Mouse (Mus musculus): ENCODE measurements around the gene Tmem254a. TPM values are rescaled to one million over a fixed set of nuclear protein-coding genes. Genes with fewer than 3 reads are reported as not detected.
"Not testable (repeated sequence)": the region's sequence is repeated elsewhere in the genome, so short reads cannot be mapped to it uniquely, and the experiment has no call there.

Gene Tmem254a
- 4.5 and 6.5 TPM in 2 replicates for polyA plus RNA-seq (2015; fragmentation: Nextera tagmentation; extraction: Ambion mirVana)

DNA sequence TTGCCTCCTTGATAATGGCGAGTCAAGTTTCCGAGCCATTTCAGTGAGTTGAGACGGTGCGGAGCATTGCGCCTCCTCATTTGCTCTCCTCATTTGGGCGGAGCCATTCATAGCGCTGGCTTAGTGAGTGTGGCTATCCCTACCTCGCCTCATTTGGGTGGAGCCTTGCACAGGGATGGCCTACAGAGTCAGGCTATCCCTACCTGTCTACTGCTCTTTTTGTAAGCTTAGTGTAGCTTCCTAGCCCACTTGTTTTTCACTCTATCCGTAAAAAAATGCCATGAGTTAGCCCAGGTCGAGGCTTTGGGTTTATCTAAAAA lies at the start of gene Tmem254a:
TSS of gene Tmem254a (minus strand) at position 111 of the 320 bp plus-strand sequence.
- not testable (repeated sequence) for H3K9me3 ChIP-seq (replicated peaks); H3K9ac ChIP-seq (replicated peaks); H3K36me3 ChIP-seq; H3K4me3 ChIP-seq (replicated peaks); H3K27ac ChIP-seq (replicated peaks); H3K4me1 ChIP-seq; H3K27me3 ChIP-seq (replicated peaks); H3K4me2 ChIP-seq
- ATAC-seq (ENCODE audit: low FRiP score): peak; percentile 90
- WGBS: no CpG with 5 or more reads among the region's 10 CpGs

- not testable (repeated sequence) for H3K4me1 ChIP-seq; H3K27me3 ChIP-seq (replicated peaks); H3K9me3 ChIP-seq (replicated peaks); H3K4me2 ChIP-seq; H3K9ac ChIP-seq (replicated peaks); H3K4me3 ChIP-seq (replicated peaks); H3K27ac ChIP-seq (replicated peaks); ATAC-seq (ENCODE audit: low FRiP score); H3K36me3 ChIP-seq
- no CpG with 5 or more reads among the region's 3 CpGs for WGBS
Measured at GRCm38 (mm10) chr14:25957861-25958260, 30.4 kb upstream of the Tmem254a start.

DNA sequence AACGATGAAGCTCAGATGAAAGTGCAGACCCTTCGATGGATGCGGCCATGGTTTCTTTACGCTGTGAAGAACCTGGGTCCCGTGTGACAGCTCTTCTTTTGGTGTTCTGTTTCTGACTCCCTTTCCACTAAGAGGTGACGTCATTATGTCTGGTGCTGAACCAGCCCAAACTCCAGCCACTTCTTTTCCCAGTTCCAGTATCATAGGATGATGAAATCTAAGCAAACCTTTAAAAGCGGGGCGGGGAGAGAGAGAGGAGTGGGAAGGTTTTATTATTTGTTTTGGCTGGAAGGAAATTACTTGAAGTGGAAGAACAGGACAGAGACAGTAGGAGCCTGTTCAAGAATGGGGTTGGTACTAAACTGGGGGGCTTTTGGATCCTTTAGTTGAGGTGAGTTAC lies 10.5 kb upstream of the Tmem254a start, which contains the start of gene Cphx1:
TSS of gene Cphx1 (plus strand) at position 301 of the 400 bp plus-strand sequence.
- not testable (repeated sequence) for H3K27me3 ChIP-seq (replicated peaks); H3K9me3 ChIP-seq (replicated peaks); ATAC-seq (ENCODE audit: low FRiP score); H3K27ac ChIP-seq (replicated peaks); H3K4me3 ChIP-seq (replicated peaks); H3K9ac ChIP-seq (replicated peaks); H3K4me1 ChIP-seq; H3K36me3 ChIP-seq; H3K4me2 ChIP-seq
- no CpG with 5 or more reads among the region's 8 CpGs for WGBS

DNA sequence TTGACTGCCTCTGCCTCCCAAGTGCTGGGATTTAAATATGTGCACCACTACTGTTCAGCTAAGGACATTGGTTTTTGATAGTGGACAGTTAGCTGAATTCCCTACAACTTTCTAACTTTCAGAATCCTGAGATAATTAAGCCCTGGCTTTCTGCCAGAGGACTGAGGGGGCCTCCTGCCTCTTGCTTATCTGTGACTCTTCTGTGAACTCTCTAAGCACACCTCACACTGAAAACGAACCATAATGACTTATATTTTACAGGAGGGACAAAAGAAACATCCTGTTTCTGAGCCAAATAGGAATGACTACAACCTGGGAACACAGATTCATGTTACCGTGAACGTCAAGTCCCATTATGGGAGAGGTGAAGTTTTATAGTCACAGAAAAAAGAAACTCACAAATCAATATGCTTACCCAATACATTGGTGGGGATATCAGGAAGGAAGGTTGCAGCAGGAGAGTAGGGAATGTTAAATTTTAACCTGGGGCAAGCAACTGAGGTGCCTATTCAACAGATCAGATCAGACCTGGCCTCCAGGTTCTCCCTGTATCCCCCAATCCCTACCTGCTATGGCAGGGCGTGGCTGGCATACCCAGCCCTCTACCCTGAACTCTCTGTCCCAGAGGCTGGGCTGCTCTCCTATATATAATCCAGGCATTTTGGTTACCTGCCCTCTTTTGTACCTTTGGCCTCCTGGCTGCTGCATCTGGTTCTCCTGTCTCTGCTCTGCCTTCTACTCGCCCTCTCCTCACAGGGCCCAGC lies 9.6 kb upstream of the Tmem254a start:
- not testable (repeated sequence) for ATAC-seq (ENCODE audit: low FRiP score); H3K36me3 ChIP-seq; H3K9ac ChIP-seq (replicated peaks); H3K27me3 ChIP-seq (replicated peaks); H3K4me1 ChIP-seq; H3K27ac ChIP-seq (replicated peaks); H3K4me3 ChIP-seq (replicated peaks); H3K4me2 ChIP-seq; H3K9me3 ChIP-seq (replicated peaks)
- WGBS: no CpG with 5 or more reads among the region's 5 CpGs

GRCm38 (mm10) chr14:25926814-25927561 lies 484 bp downstream of the Tmem254a start:
- H3K27ac ChIP-seq (replicated peaks): not testable (repeated sequence)
- WGBS: no CpG with 5 or more reads among the region's 44 CpGs

GRCm38 (mm10) chr14:25918427-25919170 lies 8.9 kb downstream of the Tmem254a start:
- H3K4me2 ChIP-seq; H3K36me3 ChIP-seq; H3K9ac ChIP-seq (replicated peaks); H3K9me3 ChIP-seq (replicated peaks); H3K4me3 ChIP-seq (replicated peaks); H3K27ac ChIP-seq (replicated peaks); ATAC-seq (ENCODE audit: low FRiP score); H3K27me3 ChIP-seq (replicated peaks); H3K4me1 ChIP-seq: not testable (repeated sequence)
- no CpG with 5 or more reads among the region's 5 CpGs for WGBS

More at GRCm38 (mm10) chr14:25926814-25927561, 484 bp downstream of the Tmem254a start:
- not testable (repeated sequence) for H3K36me3 ChIP-seq; H3K4me2 ChIP-seq; H3K9ac ChIP-seq (replicated peaks); H3K4me3 ChIP-seq (replicated peaks); H3K4me1 ChIP-seq; H3K27me3 ChIP-seq (replicated peaks); H3K9me3 ChIP-seq (replicated peaks)
- ATAC-seq (ENCODE audit: low FRiP score): peak; percentile 91

- no CpG with 5 or more reads among the region's 8 CpGs for WGBS
- not testable (repeated sequence) for H3K4me2 ChIP-seq; ATAC-seq (ENCODE audit: low FRiP score); H3K36me3 ChIP-seq; H3K4me1 ChIP-seq; H3K9ac ChIP-seq (replicated peaks); H3K27me3 ChIP-seq (replicated peaks); H3K9me3 ChIP-seq (replicated peaks); H3K27ac ChIP-seq (replicated peaks); H3K4me3 ChIP-seq (replicated peaks)
Measured at GRCm38 (mm10) chr14:25908976-25909375, 18.5 kb downstream of the Tmem254a start.

DNA sequence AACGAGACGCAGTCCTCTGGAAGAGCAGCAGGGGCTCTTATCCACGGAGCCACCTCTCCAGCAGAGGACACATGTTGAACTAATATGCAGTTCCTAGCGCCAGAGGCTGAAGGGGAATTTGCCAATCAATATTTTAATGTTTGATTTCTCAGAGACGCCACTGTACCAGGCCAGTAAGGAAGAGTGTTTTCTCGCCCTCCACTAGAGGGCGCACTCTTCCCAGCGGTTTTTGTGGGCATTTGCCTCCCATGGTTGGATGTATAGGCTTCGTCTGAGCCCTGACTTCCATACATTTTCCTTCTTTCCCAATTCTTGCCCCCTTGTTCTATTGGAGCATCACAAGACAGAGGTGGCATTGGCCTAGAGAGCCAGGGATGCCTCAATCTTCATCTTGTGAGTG lies 20.2 kb downstream of the Tmem254a start:
- H3K4me3 ChIP-seq (replicated peaks); ATAC-seq (ENCODE audit: low FRiP score): not testable (repeated sequence)

GRCm38 (mm10) chr14:25905243-25905642 lies 22.2 kb downstream of the Tmem254a start:
- WGBS: 75% methylated on average over 1 of the region's 5 CpGs
- not testable (repeated sequence) for H3K9me3 ChIP-seq (replicated peaks); H3K27me3 ChIP-seq (replicated peaks); H3K9ac ChIP-seq (replicated peaks); H3K4me1 ChIP-seq; H3K4me2 ChIP-seq; H3K4me3 ChIP-seq (replicated peaks); H3K27ac ChIP-seq (replicated peaks); H3K36me3 ChIP-seq; ATAC-seq (ENCODE audit: low FRiP score)

More for the DNA sequence above, 20.2 kb downstream of the Tmem254a start:
- not testable (repeated sequence) for H3K27ac ChIP-seq (replicated peaks); H3K36me3 ChIP-seq; H3K4me1 ChIP-seq; H3K9me3 ChIP-seq (replicated peaks); H3K4me2 ChIP-seq; H3K9ac ChIP-seq (replicated peaks); H3K27me3 ChIP-seq (replicated peaks)
- no CpG with 5 or more reads among the region's 9 CpGs for WGBS

DNA sequence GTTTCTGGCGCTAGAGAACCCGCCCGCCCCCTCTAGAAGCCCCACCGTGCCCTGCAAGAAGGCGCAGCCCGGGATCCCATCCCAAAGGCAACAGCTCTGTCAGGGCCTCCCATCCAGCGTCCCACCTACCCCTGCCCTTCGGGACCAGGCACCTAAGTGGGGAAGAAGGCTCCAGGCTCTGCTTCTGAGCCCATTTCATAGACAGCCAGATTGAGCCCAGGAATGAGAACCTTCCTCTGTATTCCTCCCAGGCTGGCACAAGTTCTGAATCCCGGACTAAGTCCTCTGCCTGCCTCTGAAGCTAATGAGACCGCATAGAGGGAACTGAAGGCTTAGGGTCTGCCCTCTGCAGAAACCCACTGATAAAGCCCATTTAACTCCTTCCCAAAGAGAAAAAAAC lies 24.5 kb downstream of the Tmem254a start, which contains the start of gene Plac9a:
TSS of gene Plac9a (minus strand) at position 101 of the 400 bp plus-strand sequence.
- H3K4me3 ChIP-seq (replicated peaks); ATAC-seq (ENCODE audit: low FRiP score); H3K27ac ChIP-seq (replicated peaks); H3K4me2 ChIP-seq; H3K9ac ChIP-seq (replicated peaks); H3K36me3 ChIP-seq; H3K4me1 ChIP-seq; H3K27me3 ChIP-seq (replicated peaks); H3K9me3 ChIP-seq (replicated peaks): not testable (repeated sequence)
- WGBS: no CpG with 5 or more reads among the region's 10 CpGs

GRCm38 (mm10) chr14:25895686-25896085 lies 31.8 kb downstream of the Tmem254a start:
- H3K27me3 ChIP-seq (replicated peaks); H3K4me2 ChIP-seq; H3K4me1 ChIP-seq; ATAC-seq (ENCODE audit: low FRiP score); H3K27ac ChIP-seq (replicated peaks); H3K36me3 ChIP-seq; H3K9ac ChIP-seq (replicated peaks); H3K9me3 ChIP-seq (replicated peaks); H3K4me3 ChIP-seq (replicated peaks): not testable (repeated sequence)
- WGBS: no CpG with 5 or more reads among the region's 7 CpGs

Measured in neural tube, embryonic 15.5 days (tissue).